Mouse (Mus musculus): Measurements from ENCODE around the gene Dhodh. TPM values are rescaled to one million over a fixed set of nuclear protein-coding genes. Genes with fewer than 3 reads are reported as not detected.

The Dhodh gene
- total and polyA plus RNA-seq, 2 experiments = 7.5 to 14.0 TPM

DNA sequence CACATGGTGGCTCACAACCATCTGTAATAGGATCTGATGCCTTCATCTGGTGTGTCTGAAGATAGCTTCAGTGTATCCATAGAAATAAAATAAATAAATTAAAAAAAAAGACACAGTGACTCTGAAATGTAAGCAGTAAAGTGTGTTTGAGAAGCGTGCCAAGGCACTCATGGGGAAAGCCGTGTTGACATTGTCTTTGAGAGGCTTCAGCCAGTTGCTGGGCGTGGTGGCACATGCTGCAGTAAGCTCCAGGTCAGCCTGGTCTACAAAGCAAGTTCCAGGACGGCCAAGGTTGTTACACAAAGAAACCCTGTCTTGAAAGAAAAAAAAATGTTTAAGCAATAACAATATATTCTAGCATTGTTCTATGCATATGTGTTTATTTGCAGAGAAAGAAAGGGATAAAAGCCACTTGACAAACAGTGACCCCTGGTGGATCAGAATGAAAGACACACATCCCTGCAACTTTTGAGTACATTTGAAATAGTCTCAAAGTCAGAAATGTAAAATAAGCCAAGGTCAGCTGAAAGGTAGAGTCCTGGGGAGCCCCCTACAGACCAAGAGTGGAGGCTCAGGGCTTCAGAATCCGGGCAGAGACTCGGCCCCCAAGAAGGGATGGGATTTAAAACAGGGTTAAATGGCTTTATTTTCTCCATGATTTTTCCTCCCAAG, 15.2 kb downstream of the Dhodh start:
- H3K79me2 ChIP-seq (ENCODE audit: control insufficient read depth, insufficient read depth, low read length) = no peaks in the 10 kb centered on the region
- no peaks in the 10 kb centered on the region for H3K27me3 ChIP-seq (ENCODE audit: control insufficient read depth, insufficient read depth, low read length)
- no peak overlapping the region for H3K4me3 ChIP-seq (ENCODE audit: insufficient read depth, low read depth, low read length)
- DNase-seq (ENCODE audit: extremely low read depth, low read depth, low spot score) = peak; percentile 70
- H3K36me3 ChIP-seq (ENCODE audit: control insufficient read depth, insufficient read depth, low read length) = no peaks in the 10 kb centered on the region; the same call in 1 of the 2 replicates
- no peaks in the 10 kb centered on the region for H3K4me1 ChIP-seq (ENCODE audit: control insufficient read depth, insufficient read depth, low read length)
- no peak overlapping the region for H3K9ac ChIP-seq (ENCODE audit: low read depth, low read length)
- no peak overlapping the region for H3K27ac ChIP-seq (replicated peaks; ENCODE audit: insufficient read depth, low read depth, low read length)
- 30% methylated on average over 6 of the region's 6 CpGs for WGBS
- TF ChIP-seq CTCF (IDR thresholded peaks at IDR 0.05; ENCODE audit: low read depth, low read length) (peak; percentile 51), POLR2A (IDR thresholded peaks at IDR 0.05; ENCODE audit: extremely low read depth, insufficient read depth, low read length) (no peak)

DNA sequence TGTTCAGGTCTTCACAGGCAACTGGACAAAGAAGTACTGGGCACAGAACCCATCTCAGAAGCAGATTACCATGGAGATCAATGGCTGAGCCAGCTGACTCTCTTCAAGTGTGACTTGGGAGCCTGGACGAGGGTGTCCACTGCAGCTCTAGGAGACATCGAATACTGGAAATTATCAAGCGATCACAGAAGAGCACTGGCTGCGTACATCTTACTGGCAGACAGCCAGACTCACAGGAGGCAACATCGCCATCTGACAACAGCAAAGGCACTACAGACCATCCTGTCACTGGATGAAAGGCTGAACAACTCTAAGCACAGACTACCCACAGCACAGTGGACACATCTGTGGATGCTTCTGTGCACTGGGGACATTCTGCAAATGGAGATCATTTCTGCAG, 16.3 kb downstream of the Dhodh start:
- Histone ChIP-seq H3K36me3 (ENCODE audit: control insufficient read depth, insufficient read depth, low read length) (no peaks in the 10 kb centered on the region; the same call in 1 of the 2 replicates), H3K4me1 (ENCODE audit: control insufficient read depth, insufficient read depth, low read length) (peaks cover 3% of the 10 kb centered on the region; the same call in 1 of the 2 replicates), H3K79me2 (ENCODE audit: control insufficient read depth, insufficient read depth, low read length) (no peaks in the 10 kb centered on the region), H3K9ac (ENCODE audit: low read depth, low read length) (no peak overlapping the region), H3K4me3 (ENCODE audit: insufficient read depth, low read depth, low read length) (no peak overlapping the region), H3K27me3 (ENCODE audit: control insufficient read depth, insufficient read depth, low read length) (no peaks in the 10 kb centered on the region), H3K27ac (replicated peaks; ENCODE audit: insufficient read depth, low read depth, low read length) (no peak overlapping the region)
- WGBS = 90% methylated on average over 5 of the region's 5 CpGs
- TF ChIP-seq POLR2A (IDR thresholded peaks at IDR 0.05; ENCODE audit: extremely low read depth, insufficient read depth, low read length) (no peak), CTCF (IDR thresholded peaks at IDR 0.05; ENCODE audit: low read depth, low read length) (no peak)
- no peak for DNase-seq (ENCODE audit: extremely low read depth, low read depth, low spot score)

DNA sequence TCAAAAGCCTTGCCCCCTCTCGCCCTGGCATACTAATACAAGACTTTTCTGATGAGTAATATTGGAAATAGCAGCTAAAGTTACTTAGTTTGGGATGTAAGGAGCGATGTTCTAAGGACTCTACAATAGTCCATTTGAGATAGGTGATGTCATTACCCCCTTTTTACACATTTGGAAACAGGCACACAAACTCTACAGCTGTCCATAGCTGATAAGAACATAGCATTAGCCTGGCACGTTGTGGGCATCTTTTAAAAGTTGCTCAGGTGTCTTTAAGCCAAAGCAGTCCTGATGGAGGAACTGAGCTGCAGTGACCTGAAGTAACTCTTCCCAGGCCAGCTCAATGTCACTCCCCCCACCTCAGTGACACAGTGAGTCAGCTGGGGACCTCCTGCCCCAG, 17.1 kb downstream of the Dhodh start:
- peaks cover 5% of the 10 kb centered on the region; the same call in 1 of the 2 replicates for H3K4me1 ChIP-seq (ENCODE audit: control insufficient read depth, insufficient read depth, low read length)
- no peaks in the 10 kb centered on the region for H3K79me2 ChIP-seq (ENCODE audit: control insufficient read depth, insufficient read depth, low read length)
- DNase-seq (ENCODE audit: extremely low read depth, low read depth, low spot score) = no peak
- H3K27me3 ChIP-seq (ENCODE audit: control insufficient read depth, insufficient read depth, low read length) = no peaks in the 10 kb centered on the region
- H3K4me3 ChIP-seq (ENCODE audit: insufficient read depth, low read depth, low read length) = no peak overlapping the region
- no peak overlapping the region for H3K27ac ChIP-seq (replicated peaks; ENCODE audit: insufficient read depth, low read depth, low read length)
- H3K36me3 ChIP-seq (ENCODE audit: control insufficient read depth, insufficient read depth, low read length) = no peaks in the 10 kb centered on the region
- no peak overlapping the region for H3K9ac ChIP-seq (ENCODE audit: low read depth, low read length)
- WGBS = 88% methylated on average over 3 of the region's 3 CpGs
- TF ChIP-seq CTCF (IDR thresholded peaks at IDR 0.05; ENCODE audit: low read depth, low read length) (no peak), POLR2A (IDR thresholded peaks at IDR 0.05; ENCODE audit: extremely low read depth, insufficient read depth, low read length) (no peak)

DNA sequence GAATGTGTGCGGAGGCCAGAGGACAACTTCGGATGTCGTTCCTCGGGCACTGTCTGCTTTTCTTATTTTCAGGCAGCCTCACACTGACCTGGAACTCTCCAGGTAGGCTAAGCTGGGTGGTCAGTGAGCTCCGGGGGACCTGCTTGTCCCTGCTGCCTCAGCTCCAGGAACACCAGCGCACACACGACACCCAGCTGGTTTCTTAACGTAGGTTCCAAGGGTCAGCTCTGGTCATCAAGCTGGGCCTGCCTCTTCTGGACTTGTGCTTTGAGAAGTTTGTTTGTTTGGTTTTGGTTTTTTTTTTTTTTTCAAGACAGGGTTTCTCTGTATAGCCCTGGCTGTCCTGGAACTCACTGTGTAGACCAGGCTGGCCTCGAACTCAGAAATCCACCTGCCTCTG, 17.6 kb downstream of the Dhodh start:
- no peak for TF ChIP-seq POLR2A (IDR thresholded peaks at IDR 0.05; ENCODE audit: extremely low read depth, insufficient read depth, low read length)
- TF ChIP-seq CTCF (IDR thresholded peaks at IDR 0.05; ENCODE audit: low read depth, low read length) = no peak
- Histone ChIP-seq H3K36me3 (ENCODE audit: control insufficient read depth, insufficient read depth, low read length) (no peaks in the 10 kb centered on the region), H3K27ac (replicated peaks; ENCODE audit: insufficient read depth, low read depth, low read length) (no peak overlapping the region), H3K79me2 (ENCODE audit: control insufficient read depth, insufficient read depth, low read length) (no peaks in the 10 kb centered on the region), H3K9ac (ENCODE audit: low read depth, low read length) (no peak overlapping the region), H3K4me3 (ENCODE audit: insufficient read depth, low read depth, low read length) (no peak overlapping the region), H3K4me1 (ENCODE audit: control insufficient read depth, insufficient read depth, low read length) (peaks cover 9% of the 10 kb centered on the region), H3K27me3 (ENCODE audit: control insufficient read depth, insufficient read depth, low read length) (no peaks in the 10 kb centered on the region)
- peak; percentile 58 for DNase-seq (ENCODE audit: extremely low read depth, low read depth, low spot score)
- 62% methylated on average over 9 of the region's 9 CpGs for whole genome bisulfite sequencing

DNA sequence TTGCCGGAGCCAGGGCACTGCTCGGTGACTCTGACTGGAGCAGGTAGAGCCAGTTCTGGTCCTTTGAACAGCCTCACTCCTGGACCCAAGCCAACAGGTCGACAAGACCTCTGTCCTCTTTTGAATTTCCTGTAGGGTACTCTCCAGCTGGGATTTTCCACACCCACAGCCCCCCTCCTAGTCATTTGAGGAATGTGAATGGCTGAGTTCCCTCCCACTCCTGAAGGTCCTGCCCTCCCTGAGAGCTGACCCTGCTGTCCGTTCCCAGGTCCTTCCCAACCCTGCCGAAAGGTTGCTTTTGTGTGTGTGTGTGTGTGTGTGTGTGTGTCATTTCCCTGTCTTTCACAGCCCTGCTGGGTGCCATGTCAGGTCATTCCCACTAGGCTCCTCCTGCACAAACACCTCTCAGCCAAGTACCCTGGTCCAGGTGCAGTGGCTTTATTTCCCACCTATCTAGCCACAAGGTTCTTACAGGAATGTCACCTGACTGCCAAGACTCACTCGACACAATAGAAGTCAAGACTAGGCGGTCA, 21.4 kb downstream of the Dhodh start:
- TF ChIP-seq CTCF (IDR thresholded peaks at IDR 0.05; ENCODE audit: low read depth, low read length) (0 out of 2 replicates have a peak, but pooled peaks have one; percentile 8), POLR2A (IDR thresholded peaks at IDR 0.05; ENCODE audit: extremely low read depth, insufficient read depth, low read length) (no peak)
- WGBS = 29% methylated on average over 7 of the region's 7 CpGs
- DNase-seq (ENCODE audit: extremely low read depth, low read depth, low spot score) = peak; percentile 92
- Histone ChIP-seq H3K27me3 (ENCODE audit: control insufficient read depth, insufficient read depth, low read length) (no peaks in the 10 kb centered on the region), H3K4me3 (ENCODE audit: insufficient read depth, low read depth, low read length) (no peak overlapping the region), H3K27ac (replicated peaks; ENCODE audit: insufficient read depth, low read depth, low read length) (peak overlapping the region; percentile 49), H3K9ac (ENCODE audit: low read depth, low read length) (no peak overlapping the region), H3K36me3 (ENCODE audit: control insufficient read depth, insufficient read depth, low read length) (no peaks in the 10 kb centered on the region), H3K4me1 (ENCODE audit: control insufficient read depth, insufficient read depth, low read length) (peaks cover 25% of the 10 kb centered on the region), H3K79me2 (ENCODE audit: control insufficient read depth, insufficient read depth, low read length) (no peaks in the 10 kb centered on the region)

DNA sequence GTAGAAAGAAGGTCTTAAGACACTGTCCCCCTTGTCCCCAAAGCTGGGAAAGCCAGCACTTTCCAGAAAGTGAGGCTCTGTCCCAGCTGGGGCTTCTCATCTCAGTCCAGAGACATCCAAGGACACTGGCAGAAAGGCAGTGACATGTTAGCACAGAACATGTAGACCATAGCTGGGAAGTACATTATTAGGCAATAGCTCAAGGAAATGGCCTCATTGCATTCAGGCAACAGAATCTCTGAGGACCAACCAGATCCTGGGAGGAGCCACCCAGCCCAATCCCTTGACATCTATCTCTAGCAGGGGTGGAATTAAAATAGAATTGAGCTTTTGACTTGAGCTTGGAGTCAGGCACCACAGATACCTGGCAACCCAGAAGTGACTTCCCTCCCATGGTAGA, 22.8 kb downstream of the Dhodh start:
- Histone ChIP-seq H3K36me3 (ENCODE audit: control insufficient read depth, insufficient read depth, low read length) (no peaks in the 10 kb centered on the region), H3K79me2 (ENCODE audit: control insufficient read depth, insufficient read depth, low read length) (no peaks in the 10 kb centered on the region), H3K27me3 (ENCODE audit: control insufficient read depth, insufficient read depth, low read length) (no peaks in the 10 kb centered on the region), H3K4me3 (ENCODE audit: insufficient read depth, low read depth, low read length) (no peak overlapping the region), H3K9ac (ENCODE audit: low read depth, low read length) (peak overlapping the region; percentile 66), H3K27ac (replicated peaks; ENCODE audit: insufficient read depth, low read depth, low read length) (peak overlapping the region; percentile 100), H3K4me1 (ENCODE audit: control insufficient read depth, insufficient read depth, low read length) (peaks cover 25% of the 10 kb centered on the region)
- TF ChIP-seq POLR2A (IDR thresholded peaks at IDR 0.05; ENCODE audit: extremely low read depth, insufficient read depth, low read length) (no peak), CTCF (IDR thresholded peaks at IDR 0.05; ENCODE audit: low read depth, low read length) (no peak)
- DNase-seq (ENCODE audit: extremely low read depth, low read depth, low spot score) = peak; percentile 84

Measured in liver, adult 2 months (tissue).